Mouse (Mus musculus) v-Abl transformed pro-B cells (cell line): ENCODE measurements around the gene Rnf157.
"Not testable (repeated sequence)": the region's sequence is repeated elsewhere in the genome, so short reads cannot be mapped to it uniquely, and the experiment has no call there.

Experiments
- in situ Hi-C, 2 experiments: fragments of 400-800 bp; cut with MboI; formaldehyde crosslinking; loops; one replicate each; pipeline ENCODE4 v1.15.1; 2025; ENCODE audit not compliant: unreplicated experiment in 2 of 2

The Rnf157 gene

DNA sequence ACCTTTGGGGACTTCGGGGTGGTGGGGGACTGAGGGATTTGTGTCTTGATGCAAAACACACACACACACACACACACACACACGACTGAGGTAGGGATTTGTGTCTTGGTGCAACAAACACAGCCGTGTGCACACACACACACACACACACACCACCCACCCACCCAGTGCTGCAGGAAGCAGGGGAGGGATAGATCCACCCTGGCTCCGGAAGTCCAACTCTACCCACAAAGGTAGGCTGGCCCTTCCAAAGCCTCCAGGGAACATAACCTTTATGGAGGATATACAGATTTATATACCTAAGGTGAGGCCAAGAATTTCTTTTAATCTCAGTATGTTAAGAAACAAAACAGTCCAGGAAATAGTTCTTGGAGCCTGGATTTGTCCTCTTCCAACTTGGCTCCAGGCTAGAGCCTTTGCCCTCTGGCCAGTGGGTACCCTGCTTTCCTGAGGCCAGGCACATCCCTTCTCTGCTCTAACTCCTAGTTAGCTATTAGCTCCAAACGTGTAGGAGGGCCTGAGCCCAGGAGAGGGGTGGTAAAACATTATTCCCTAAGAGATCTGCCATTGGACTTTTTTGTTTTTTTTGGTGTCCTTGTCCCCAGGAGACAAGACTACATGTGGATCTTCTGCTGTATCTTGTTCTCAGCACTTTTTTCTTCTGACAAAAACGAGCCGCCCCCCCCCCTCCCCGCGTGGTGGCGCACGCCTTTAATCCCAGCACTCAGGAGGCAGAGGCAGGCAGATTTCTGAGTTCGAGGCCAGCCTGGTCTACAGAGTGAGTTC lies 22.3 kb upstream of the Rnf157 start:
- in situ Hi-C loops, result no loop called here

DNA sequence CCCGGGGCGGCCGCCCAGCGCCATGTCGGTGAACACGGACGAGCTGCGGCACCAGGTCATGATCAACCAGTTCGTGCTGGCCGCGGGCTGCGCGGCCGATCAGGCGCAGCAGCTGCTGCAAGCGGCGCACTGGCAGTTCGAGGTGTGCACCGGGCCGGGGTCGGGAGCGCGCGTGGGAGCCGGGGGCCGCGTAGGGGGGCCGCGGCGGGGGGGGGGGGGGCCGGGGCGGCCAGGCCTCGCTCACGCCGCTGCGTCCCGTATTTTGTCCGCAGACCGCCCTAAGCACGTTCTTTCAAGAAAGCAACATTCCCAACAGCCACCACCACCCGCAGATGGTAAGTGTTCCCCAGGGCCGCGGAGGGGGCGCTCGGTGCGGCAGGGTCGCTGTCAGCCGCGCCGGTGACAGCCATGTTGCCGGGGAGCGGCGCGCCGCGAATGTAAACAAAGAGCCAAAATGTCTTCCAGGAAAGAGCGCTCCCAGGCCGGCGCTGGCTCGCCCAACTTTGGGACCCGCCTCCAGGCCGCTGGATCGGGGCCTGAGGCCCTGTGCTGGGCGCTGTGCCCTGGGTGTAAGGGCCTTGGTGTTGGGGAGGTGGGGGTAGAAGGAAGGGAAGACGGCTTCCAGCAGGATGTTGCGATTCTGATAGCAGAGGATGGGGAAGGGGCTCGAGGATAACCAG lies 21.6 kb upstream of the Rnf157 start:
- in situ Hi-C loops, result no loop called here

DNA sequence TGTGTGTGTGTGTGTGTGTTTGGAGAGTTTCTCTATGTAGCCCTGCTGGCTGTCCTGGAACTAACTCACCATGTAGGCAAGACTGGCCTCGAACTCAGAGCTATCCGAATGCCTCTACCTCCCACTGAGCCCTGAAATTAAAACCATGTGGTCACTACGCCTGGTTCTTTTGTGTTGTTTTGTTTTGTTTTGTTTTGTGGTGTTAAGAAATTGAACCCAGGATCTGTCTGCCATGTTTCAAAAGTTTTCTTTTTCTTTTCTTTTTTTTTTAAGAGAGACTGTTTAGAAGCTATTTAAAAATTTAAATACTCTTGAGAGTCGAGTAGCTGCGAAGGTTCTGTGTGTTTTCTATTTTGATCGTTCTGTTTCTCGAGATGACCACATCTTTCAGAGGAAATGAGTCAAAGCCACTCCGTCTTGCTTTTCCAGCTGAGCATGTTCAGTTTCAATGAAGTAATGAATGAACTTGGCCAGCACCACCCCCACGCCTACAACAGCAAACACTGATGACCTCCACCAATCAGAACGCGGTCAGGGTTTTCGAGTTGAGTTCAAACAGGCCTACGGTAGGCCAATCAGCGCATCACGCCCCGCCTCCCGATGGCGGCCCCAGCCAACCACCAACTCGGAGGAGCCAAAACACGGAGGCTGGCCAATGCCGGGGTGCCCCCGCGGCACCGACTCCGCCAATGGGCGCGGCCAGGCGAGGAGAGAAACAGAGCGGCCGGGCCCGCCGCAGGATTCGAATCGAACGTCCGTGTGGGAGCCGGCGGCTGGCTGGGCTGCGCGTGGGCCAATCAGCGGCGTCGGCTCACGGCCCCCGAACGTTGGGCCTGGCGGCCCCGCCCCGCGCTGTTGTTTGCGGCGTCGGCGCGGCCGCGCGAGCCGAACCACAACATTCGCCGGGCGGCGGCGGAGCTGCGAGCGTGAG lies 20.8 kb upstream of the Rnf157 start, which contains the start of gene Ubald2:
TSS of gene Ubald2 (plus strand) at position 739 of the 931 bp plus-strand sequence.
- in situ Hi-C loops, result no loop called here

DNA sequence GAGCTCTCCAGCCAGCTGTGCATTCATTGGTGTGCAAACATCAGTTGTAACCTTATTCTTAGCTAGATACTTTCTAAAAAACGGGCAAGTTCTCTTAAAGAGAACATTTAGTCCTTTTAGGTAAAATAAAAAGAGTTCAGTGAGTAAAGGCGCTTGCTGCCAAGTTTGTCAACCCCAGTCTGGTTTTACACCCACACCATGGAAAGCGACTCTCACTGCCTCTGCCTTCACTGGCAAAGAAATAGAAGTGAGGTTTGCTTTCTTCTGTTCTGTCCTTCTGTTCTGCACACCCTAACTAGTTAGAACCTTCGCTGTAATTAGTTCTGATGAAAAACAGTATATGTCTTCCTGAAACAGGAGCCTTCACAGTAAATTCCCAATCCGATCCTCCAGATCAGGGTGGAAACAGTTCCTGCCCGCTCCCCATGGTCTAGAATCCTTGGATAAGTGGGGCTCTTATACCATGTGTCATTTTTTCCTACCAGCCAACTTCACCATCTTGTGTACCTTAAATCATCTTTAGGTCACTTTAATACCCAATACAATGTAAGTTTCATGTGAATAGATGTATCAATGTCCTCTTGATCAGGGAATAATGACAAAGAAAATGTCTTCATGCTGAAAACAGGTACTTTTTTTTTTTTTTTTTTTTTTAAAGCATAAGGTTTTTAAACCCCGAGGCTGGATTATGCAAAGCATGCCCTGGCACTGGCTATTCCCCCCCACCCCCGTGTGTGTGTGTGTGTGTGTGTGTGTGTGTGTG lies 19.9 kb upstream of the Rnf157 start:
- in situ Hi-C loops, result no loop called here

DNA sequence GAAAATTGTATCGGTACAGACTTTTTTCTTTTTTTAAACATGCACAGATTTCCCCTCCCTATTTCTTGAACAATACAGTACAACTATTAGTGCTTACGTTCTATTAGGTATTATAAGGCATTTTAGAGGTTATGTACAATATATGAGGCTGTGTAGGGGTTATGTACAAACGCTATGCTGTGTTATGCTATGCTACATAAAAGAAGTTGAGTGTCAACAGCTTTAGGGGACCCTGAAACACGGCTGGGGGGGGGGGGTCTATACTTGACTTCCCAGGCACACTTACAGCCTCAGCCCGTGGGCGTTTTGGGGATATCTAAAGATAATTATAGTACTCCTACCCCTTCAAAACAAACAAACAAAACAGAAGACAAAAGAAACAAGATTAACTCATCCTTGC lies 19.3 kb upstream of the Rnf157 start:
- in situ Hi-C loops, result no loop called here

DNA sequence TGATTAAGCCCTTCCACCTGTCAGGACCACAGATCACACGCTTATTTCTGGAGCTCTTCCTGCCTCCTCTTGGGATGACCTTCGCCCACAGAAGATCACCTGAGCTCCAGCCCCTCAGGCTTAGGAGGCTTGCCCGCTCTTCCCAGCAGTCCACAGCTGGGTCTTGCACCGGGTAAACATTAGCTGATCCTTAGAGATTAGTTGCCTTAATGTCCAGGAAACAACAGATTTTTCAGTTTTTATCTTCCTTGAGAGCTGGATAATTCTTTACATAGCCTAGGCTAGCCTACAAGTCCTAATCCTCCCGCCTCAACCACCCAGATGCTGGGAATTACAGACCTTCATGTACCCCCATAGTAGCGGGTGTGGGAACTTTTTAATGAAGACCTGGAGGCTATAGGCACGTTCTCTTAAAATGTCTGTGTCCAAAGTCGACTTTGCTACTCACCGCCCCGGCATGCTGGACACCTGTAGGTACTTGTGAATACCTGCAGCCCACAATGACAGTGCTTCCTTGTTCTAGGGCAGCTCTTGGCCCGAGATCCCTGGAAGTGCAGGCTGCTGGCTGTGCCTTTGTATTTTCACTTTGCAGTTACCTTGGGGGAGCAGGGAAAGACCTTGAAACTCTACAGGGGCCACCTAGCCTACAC lies 18.7 kb upstream of the Rnf157 start:
- in situ Hi-C loops, result no loop called here

DNA sequence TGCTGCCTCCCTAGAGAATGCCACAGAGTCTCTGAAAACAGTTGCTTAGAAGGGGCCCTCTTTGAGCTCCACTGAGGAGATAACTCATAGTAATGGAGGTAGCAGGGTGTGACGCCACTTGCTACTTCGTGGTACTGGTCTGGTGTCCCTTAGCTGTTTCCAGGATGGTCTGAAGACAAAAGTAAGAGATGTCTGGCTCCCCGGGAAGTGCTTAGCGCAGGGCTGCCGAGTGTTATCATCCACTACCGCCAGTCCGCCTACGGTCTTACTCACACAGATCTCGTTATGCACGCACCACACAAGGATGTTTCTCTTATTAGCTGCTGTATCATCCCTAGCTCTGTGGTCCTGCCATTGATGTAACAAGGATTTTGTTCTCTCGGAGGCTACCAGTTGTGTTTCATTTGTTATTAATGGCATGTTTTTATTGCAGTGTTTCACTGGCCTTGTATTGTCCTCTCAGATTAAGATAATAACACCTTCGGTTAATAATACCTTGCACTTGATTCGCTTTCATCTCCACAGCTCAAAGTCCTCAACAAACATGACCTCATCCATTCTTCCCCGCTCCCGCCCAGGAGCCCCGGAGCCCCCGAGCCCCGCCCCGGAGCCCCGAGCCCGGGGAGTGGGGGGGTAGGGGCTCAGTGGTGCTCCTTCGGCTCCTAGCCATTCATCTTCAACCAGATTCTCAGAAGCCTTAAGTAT lies 18.0 kb upstream of the Rnf157 start:
- in situ Hi-C loops, result no loop called here

DNA sequence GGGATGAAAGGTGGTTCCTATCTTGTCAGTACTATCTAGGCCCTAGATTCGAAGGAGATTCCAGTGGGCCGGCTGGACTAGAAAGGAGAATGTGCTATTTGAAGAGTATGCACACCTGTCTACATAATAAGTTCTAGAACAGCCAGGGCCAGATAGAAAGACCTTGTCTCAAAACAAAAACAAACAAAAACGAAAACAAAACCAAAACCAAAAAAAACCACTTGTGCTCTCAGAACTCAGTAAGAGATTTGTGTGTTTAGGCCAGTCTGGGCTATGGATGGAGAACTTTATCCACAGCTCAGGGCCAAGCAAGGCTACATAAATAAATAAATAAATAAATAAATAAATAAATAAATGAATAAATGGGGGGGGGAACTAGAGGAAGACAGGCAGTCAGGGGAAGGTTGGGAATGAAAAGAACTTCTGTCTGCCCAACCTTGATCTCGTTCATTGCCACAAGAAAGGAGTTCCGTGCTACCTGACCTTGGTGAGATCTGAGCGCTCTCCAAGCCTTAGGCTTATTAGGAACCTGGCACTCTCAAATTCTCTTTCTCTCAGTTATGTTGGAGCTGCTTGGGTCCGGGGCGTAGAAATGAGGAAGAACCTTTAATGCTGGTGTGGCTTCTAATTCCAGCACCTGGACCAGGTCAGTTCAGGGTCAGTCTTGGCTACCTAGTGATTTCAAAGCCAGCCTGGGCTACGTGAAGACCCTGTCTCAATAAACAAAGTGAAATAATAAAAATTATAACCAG lies 17.2 kb upstream of the Rnf157 start:
- in situ Hi-C loops, result no loop called here

DNA sequence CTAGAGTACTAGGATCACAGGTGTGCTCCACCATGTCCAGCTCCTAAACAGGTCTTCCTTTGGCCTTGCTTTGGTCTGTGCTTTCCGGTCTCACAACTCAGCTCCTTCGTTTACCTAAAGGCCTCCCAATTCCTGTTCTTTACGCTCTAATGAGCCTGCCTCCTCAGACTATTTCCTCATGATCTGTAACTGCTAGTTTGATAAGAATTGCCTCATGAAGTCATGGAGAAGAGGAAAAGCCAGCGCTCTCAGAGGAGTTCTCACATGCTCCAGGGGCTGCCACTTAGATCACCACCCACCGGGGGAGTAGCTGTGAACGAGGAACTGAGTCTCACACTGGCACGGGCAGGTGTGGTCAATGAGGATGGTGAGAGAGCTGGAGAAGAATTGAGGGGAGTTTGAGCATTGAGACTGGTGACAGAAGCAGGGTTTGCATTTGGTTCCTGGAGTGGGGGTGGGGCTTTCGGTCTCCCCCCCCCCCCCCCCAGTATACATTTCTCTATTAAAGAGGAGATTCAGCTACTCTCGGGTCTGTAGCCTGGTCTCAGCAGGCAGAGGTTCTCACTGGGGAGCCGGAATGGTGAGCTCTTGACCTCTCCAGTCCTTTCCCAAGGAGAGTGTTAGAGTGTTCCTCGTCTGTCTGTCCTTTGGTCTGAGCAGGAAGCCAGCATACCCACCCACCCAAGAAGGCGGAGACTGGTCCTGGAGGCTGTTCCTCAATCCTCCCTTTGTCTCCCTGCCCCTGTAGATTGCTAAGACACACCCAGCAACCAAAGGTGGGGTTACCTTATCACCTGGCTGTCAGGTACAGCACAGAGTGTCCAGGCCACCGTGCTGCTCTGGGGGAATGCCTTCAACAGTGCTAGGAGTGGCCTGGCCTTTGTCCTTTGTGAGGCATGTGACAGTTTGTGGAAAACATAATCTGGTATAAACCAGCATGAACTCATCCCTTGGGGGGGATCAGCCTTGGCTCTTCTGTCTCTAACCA lies 16.3 kb upstream of the Rnf157 start:
- in situ Hi-C loops, result no loop called here

DNA sequence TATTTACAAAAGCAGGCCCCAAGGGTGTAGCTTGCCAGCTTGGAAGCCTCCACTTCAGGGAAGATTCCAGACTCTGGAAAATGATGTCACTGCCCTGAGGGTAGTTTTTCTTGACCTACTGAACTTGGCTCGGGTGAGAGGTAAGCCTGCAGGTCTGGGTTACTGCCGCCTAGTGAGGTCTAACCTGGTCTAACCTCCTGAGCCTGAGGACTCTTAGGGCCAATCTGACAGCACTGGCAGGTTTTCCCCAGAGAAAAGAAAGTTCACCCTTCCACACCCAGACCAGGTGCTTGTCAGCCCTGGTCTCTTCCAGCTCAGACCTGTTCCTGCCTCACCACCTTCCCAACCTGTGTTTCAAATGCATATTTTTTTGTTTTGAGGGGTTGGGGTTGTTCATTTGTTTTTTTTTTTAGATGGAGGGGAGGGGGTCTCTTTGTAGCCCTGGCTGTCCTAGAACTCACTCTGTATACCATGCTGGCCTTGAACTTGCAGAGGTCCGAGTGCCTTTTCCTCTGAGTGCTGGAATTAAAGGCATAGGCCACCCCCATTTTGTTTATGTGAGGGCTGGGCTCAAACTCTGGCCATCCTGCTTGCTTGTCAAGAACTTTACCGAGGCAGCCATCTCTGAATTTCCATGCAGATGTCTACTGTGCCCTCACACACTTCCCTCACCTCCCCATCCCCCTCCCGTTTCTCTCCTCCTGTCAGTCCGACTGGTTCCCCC lies 14.2 kb upstream of the Rnf157 start:
- in situ Hi-C loops, result no loop called here

DNA sequence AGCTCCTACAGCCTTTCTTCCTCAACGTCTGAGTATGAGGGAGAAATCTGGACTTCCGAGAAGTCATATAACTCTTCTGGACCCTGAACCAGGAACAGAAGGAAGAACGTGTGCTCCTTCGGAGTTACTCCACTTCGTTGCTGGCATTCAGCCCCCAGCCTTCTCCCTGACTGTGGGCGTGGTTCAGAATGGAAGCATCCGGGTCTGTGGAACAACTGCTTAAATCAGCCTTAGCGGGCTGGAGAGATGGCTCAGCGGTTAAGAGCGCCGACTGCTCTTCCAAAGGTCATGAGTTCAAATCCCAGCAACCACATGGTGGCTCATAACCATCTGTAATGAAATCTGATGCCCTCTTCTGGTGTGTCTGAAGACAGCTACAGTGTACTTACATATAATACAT lies 13.5 kb upstream of the Rnf157 start:
- in situ Hi-C loops, result not testable (repeated sequence)

DNA sequence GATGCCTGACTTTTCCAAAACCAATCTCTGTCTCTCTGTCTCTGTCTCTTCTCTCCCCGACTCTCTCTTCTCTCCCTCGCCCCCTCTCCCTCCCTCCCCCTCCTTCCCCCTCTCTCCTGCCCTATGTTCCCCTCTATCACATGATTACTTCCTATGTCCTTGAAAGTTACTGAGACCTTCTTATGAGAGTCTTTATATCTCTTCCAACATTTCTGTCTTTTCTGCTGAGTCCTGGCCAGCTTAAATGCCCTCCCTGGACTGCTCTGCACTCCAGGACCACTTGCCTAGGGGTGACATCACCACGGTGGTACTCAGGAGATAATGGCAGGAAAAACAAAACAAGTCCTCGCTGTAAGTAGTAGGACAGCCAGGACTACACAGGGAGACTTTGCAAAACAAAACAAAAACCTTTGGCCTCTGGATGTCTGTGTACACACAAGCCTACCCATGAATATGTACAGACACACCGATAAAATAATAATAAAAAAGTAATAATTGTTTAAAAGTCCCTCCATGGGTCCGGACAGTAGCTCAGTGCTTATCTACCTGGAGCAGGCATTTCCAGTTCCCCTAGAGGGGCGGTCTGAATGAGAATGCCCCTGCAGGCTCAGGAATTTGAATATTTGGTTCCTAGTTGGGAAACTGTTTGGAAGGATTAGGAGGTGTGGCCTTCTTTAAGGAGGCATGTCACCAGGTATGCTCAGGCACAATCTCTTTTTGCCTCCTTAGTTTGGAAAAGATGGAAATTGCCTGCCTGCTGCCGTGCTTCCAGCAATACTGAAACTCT lies 12.0 kb upstream of the Rnf157 start:
- in situ Hi-C loops, result no loop called here

DNA sequence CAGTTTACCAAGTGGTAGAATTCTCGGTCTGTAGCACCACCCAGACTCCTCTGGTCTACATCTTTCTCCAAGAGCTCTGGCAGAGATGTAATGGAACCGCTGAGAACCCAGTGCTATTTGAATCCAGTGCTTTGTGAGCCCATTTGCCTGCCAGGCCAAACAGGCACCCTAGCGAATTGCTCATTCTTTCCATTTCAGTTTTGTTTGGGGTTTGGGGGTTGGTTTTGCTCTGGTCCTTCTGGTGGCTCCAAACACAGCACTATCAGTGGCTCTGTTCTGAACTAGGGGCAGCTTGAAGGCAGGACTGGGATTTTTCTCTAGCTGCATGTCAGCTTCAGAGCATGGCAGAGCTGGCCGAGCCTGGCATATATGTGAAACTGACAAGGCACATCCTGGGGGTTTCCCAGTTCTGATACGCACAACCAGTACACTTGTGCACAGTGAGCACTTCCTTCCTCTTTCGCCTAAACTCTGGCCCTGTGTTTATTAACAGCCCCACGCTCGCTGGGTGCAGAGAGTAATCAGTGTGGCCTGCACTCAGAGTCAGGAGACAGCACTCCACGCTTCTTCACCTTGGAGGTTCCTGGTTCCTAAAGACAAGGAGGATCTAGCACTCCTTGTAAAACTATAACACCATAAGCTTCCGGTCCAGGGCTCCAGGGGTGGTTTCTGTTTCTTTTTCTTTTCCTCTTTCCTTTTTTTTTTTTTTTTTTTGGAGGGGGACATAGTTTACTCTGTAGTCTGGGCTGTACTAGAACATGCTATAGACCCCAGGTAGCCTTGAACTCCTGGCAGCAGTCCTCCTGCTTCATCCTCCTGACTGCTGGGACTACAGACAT lies 11.2 kb upstream of the Rnf157 start:
- in situ Hi-C loops, result no loop called here

DNA sequence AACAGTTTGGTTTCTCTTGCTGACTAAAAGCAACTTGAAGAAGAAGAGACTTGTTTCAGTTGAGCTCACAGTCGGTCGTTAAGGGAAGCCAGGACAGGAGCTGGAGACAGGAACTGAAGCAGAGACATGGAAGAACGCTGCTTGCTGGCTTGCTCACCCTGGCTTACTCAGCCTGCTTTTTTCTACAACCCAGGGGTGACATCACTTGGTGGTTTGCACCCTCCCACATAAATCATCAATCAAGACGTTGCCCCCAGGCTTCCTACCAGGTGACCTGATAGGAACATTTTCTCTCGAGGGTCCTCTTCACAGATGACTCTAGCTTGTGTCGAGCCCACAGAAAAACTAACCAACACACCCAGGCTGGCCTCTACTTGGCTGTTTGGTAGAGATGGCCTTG lies 10.4 kb upstream of the Rnf157 start:
- in situ Hi-C loops, result no loop called here

DNA sequence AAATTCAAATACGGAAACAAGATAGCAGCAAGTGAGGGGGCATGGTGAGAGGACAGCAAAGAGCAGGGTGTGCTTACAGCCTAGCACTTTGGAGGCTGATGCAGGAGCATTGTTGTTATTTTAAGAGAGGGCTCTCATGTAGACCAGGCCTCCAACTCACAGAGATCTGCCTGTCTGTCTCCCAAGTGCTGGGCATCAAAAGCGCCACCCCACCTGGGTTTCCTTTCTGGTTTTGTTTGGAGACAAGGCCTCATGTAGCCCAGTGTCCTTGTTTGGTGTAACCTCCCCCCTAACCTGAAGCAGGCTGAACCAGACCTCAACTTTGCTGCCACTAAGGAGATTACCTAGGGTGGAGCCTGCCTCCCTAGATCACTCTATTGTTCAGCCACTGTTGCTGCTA lies 9.7 kb upstream of the Rnf157 start:
- in situ Hi-C loops, result no loop called here
